ENCODE assay signal across 19 mouse cellular contexts in genomic region chr3:97810334-97810733, GRCm38 (mm10).
DNase-seq lines count a peak whose midpoint lies in the region; ATAC-seq and TF ChIP-seq lines count a peak whose summit lies in the region.
"Had no signal": no experiment of that assay in that cellular context is flagged by ENCODE, and none has a peak within 500 bp of the region (broad histone marks: within the 10 kb centered on the region; RNA-seq: fewer than 3 reads in every experiment).

No protein-coding gene starts in this region.

- DNase-seq in heart, adult 11 months, result peak; percentile 97
- DNase-seq in urinary bladder, postnatal 14 days (ENCODE audit: low spot score), result peak; percentile 12
- DNase-seq in urinary bladder, postnatal 10 days (ENCODE audit: low spot score), result no peak
- DNase-seq in left cerebral cortex, postnatal 14 days (ENCODE audit: low spot score in 2 of 2), result no peak
- DNase-seq in midbrain, postnatal 0 days (ENCODE audit: low spot score), result no peak
- no peak for DNase-seq in frontal cortex, postnatal 36 days (ENCODE audit: low spot score in 2 of 2)
- DNase-seq: adrenal gland, postnatal 10 days; cerebellum, postnatal 10 days; left cerebral cortex, postnatal 4 days; thymus, postnatal 25 days had no signal

- no peak overlapping the region for H3K9ac ChIP-seq in heart, embryonic 11.5 days (ENCODE audit: low read depth, low read length)
- peak overlapping the region; percentile 47; the same call in 1 of the 2 replicates for H3K9ac ChIP-seq in heart, embryonic 16.5 days (ENCODE audit: low read length)
- no peak overlapping the region for H3K9ac ChIP-seq in midbrain, postnatal 0 days (replicated peaks; ENCODE audit: low read length, poor library complexity, severe bottlenecking)
- H3K9ac ChIP-seq: hindbrain, embryonic 15.5 days; liver, embryonic 15.5 days; neural tube, embryonic 13.5 days had no signal

- H3K4me1 ChIP-seq in heart, embryonic 11.5 days (ENCODE audit: control insufficient read depth, insufficient read depth, low read length), result peaks cover 42% of the 10 kb centered on the region
- peaks cover 46% of the 10 kb centered on the region for H3K4me1 ChIP-seq in heart, embryonic 16.5 days (ENCODE audit: control insufficient read depth, insufficient read depth, low read length)
- H3K4me1 ChIP-seq in midbrain, postnatal 0 days (ENCODE audit: insufficient read depth, low read length), result peaks cover 10% of the 10 kb centered on the region; the same call in 1 of the 2 replicates
- H3K4me1 ChIP-seq: liver, embryonic 15.5 days had no signal

- no peaks in the 10 kb centered on the region for H3K9me3 ChIP-seq in heart, embryonic 11.5 days (replicated peaks; ENCODE audit: control insufficient read depth, low read length)
- H3K9me3 ChIP-seq in heart, embryonic 16.5 days (replicated peaks; ENCODE audit: control insufficient read depth, low read length), result no peaks in the 10 kb centered on the region
- H3K9me3 ChIP-seq in midbrain, postnatal 0 days (ENCODE audit: low read length), result no peaks in the 10 kb centered on the region
- H3K9me3 ChIP-seq: embryonic facial prominence, embryonic 10.5 days; hindbrain, embryonic 15.5 days; liver, embryonic 15.5 days; neural tube, embryonic 13.5 days had no signal

- 83% methylated on average over 2 of the region's 2 CpGs for WGBS in heart, embryonic 11.5 days (ENCODE audit: insufficient replicate concordance)
- WGBS in heart, embryonic 16.5 days, result 62% methylated on average over 2 of the region's 2 CpGs
- WGBS in midbrain, postnatal 0 days, result 86% methylated on average over 2 of the region's 2 CpGs

- TF ChIP-seq CTCF in midbrain, postnatal 0 days (IDR thresholded peaks at IDR 0.05), result no peak

- no peak for ATAC-seq in heart, embryonic 11.5 days (replicated peaks; ENCODE audit: insufficient number of reproducible peaks, low FRiP score, low TSS enrichment)
- ATAC-seq in heart, embryonic 16.5 days (replicated peaks; ENCODE audit: extremely low read depth, insufficient read depth, low FRiP score), result peak; percentile 29; the same call in 1 of the 2 replicates
- ATAC-seq in midbrain, postnatal 0 days (ENCODE audit: low FRiP score), result no peak
- ATAC-seq: midbrain, embryonic 16.5 days had no signal

- no peak overlapping the region for H3K4me3 ChIP-seq in heart, embryonic 11.5 days (ENCODE audit: low read depth, low read length)
- H3K4me3 ChIP-seq in heart, embryonic 16.5 days (ENCODE audit: low read length), result no peak overlapping the region
- H3K4me3 ChIP-seq in midbrain, postnatal 0 days (ENCODE audit: low read depth, low read length), result no peak overlapping the region
- H3K4me3 ChIP-seq: embryonic facial prominence, embryonic 10.5 days; hindbrain, embryonic 15.5 days; liver, embryonic 15.5 days; neural tube, embryonic 13.5 days had no signal

- no peak overlapping the region for H3K27ac ChIP-seq in heart, embryonic 11.5 days (ENCODE audit: low read depth, low read length)
- peak overlapping the region; percentile 91 for H3K27ac ChIP-seq in heart, embryonic 16.5 days (ENCODE audit: low read length)
- no peak overlapping the region for H3K27ac ChIP-seq in midbrain, postnatal 0 days (ENCODE audit: low read depth, low read length)
- H3K27ac ChIP-seq: embryonic facial prominence, embryonic 10.5 days; kidney, postnatal 0 days; liver, embryonic 15.5 days; macrophage; neural tube, embryonic 13.5 days had no signal

- no peak overlapping the region for H3K4me2 ChIP-seq in heart, embryonic 11.5 days
- H3K4me2 ChIP-seq in heart, embryonic 16.5 days (ENCODE audit: low read depth, low read length), result peak overlapping the region; percentile 4; the same call in 1 of the 2 replicates
- no peak overlapping the region for H3K4me2 ChIP-seq in midbrain, postnatal 0 days (ENCODE audit: low read depth, low read length, poor library complexity, severe bottlenecking)
- H3K4me2 ChIP-seq: hindbrain, embryonic 15.5 days; liver, embryonic 15.5 days; neural tube, embryonic 13.5 days had no signal

- H3K36me3 ChIP-seq in heart, embryonic 11.5 days (ENCODE audit: control insufficient read depth, insufficient read depth, low read length), result no peaks in the 10 kb centered on the region
- peaks cover 4% of the 10 kb centered on the region; the same call in 1 of the 2 replicates for H3K36me3 ChIP-seq in heart, embryonic 16.5 days (ENCODE audit: control insufficient read depth, insufficient read depth)
- no peaks in the 10 kb centered on the region for H3K36me3 ChIP-seq in midbrain, postnatal 0 days (ENCODE audit: insufficient read depth, low read length)
- H3K36me3 ChIP-seq: embryonic facial prominence, embryonic 10.5 days; hindbrain, embryonic 15.5 days; liver, embryonic 15.5 days; neural tube, embryonic 13.5 days had no signal

- H3K27me3 ChIP-seq in heart, embryonic 11.5 days (ENCODE audit: control insufficient read depth, insufficient read depth, low read length), result no peaks in the 10 kb centered on the region
- no peaks in the 10 kb centered on the region for H3K27me3 ChIP-seq in heart, embryonic 16.5 days (ENCODE audit: control insufficient read depth, insufficient read depth, low read length)
- no peaks in the 10 kb centered on the region for H3K27me3 ChIP-seq in midbrain, postnatal 0 days (ENCODE audit: insufficient read depth, low read length)
- H3K27me3 ChIP-seq: hindbrain, embryonic 15.5 days; liver, embryonic 15.5 days; neural tube, embryonic 13.5 days had no signal

- intact Hi-C loops in left cerebral cortex, postnatal 14 days (cut with DNase I), result loop anchor here (5.0 kb wide), 1 partner anchor 57 kb away; no protein-coding TSS in a partner anchor

Comparison
In these comparisons a context has a peak if more than half of its experiments do, and no peak if none do; other contexts are left out.
1. DNase-seq: peak in heart, adult 11 months (single experiment) and urinary bladder, postnatal 14 days (single experiment); none in urinary bladder, postnatal 10 days (single experiment), left cerebral cortex, postnatal 14 days (0 of 2), midbrain, postnatal 0 days (single experiment) and frontal cortex, postnatal 36 days (0 of 2).